Mouse (Mus musculus) thymus, postnatal 4 days (tissue): ENCODE measurements at regions not wholly inside any gene's neighbourhood (a gene's known extent, or its start where the extent isn't known, plus 50 kb on each side); places are given as distances from the start of the nearest gene placed in this dataset.

Source experiments
- DNase-seq: peaks from one replicate; pipeline ENCODE4 v3.0.0; 2021

GRCm38 (mm10) chr17:10078536-10079319, 240.9 kb downstream of the Qk start:
- no peak for DNase-seq

- DNase-seq: no peak
These were observed 246.4 kb downstream of the Qk start for GRCm38 (mm10) chr17:10073301-10073700.

GRCm38 (mm10) chr17:10069251-10069650, 250.4 kb downstream of the Qk start:
- no peak for DNase-seq

- DNase-seq: no peak
These were observed 254.5 kb downstream of the Qk start for GRCm38 (mm10) chr17:10065131-10065530.

- no peak for DNase-seq
These were observed 257.0 kb downstream of the Qk start for GRCm38 (mm10) chr17:10062546-10063100.

DNA sequence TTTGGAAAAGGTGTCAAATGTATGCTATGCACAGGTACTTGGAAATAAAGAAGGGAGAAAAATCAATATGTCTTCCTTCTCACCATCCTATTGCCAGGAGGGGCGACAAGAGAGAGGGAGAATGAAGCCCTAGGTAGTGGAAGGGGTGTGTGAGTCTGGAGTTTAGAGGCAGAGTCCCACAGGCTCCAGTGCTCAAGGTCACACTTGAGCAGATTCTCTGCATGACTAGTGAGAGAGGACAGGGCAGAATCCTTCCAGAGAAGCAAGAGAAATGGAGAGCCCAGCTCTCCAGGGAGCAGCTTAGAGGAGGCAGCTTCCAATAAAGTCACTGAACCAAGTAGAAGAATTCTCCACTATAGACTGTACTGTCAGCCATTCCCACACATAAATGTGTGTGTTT, 261.9 kb downstream of the Qk start:
- no peak for DNase-seq

GRCm38 (mm10) chr17:10056096-10056495, 263.6 kb downstream of the Qk start:
- DNase-seq: no peak

GRCm38 (mm10) chr17:10054375-10054774, 265.3 kb downstream of the Qk start:
- DNase-seq: no peak

- no peak for DNase-seq
These were observed 275.3 kb downstream of the Qk start for GRCm38 (mm10) chr17:10044336-10044735.

- DNase-seq: no peak
These were observed 277.5 kb downstream of the Qk start for GRCm38 (mm10) chr17:10042042-10042652.

GRCm38 (mm10) chr17:10040951-10041359, 278.7 kb downstream of the Qk start:
- DNase-seq: no peak

- no peak for DNase-seq
These were observed 279.3 kb downstream of the Qk start for GRCm38 (mm10) chr17:10040375-10040774.

GRCm38 (mm10) chr17:10037799-10038445, 281.7 kb downstream of the Qk start:
- DNase-seq: no peak

GRCm38 (mm10) chr17:10033510-10033909, 286.1 kb downstream of the Qk start:
- no peak for DNase-seq

- no peak for DNase-seq
These were observed 288.6 kb downstream of the Qk start for GRCm38 (mm10) chr17:10031033-10031432.

- no peak for DNase-seq
These were observed 292.9 kb downstream of the Qk start for GRCm38 (mm10) chr17:10026770-10027169.

GRCm38 (mm10) chr17:10025212-10025611, 294.4 kb downstream of the Qk start:
- DNase-seq: no peak

DNA sequence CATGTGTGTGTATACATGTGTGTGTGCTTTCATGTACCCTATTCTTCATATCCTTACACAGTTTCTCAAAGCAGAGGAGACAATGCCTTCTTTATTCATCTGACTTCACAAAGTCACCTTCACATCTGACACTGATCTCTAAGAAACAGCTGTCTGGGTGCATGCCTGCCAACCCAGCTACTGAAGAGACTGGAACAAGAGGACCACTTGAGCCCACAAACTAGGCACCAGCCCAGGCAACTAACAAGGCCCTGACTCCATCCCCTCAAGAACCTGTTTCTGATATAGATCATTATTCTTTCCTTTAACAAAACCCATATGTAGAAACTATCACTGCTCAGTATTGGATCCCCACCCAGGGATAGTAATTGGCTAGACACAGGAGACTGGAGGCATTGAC, 295.3 kb downstream of the Qk start:
- DNase-seq: no peak

GRCm38 (mm10) chr17:10012161-10012560, 307.5 kb downstream of the Qk start:
- DNase-seq: no peak

- no peak for DNase-seq
These were observed 307.9 kb downstream of the Qk start for GRCm38 (mm10) chr17:10011728-10012127.

DNA sequence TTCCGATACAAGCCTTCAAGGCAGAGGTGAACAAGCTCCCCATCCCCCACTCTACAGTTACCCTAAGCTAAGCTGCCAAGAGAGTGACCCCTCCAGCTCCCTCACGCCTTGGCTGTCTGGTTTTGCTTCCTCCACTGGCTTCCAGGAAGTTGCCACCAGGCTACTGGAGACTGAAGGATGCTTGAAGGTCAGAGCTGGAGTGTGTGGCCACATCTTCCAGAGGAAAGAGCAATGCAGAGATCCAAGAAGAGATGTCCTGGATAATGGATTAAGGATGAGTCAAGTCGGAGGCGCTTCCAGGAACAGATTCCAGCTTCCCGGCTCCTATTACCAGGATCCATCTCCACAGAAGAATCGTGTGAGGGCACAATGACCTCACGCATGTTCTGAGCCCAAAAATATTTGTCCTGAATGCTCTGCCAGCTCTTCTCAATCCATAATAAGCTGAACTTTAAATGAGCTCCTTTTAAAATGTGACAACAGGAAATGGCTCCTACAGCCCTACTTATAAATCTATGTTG, 318.5 kb downstream of the Qk start:
- DNase-seq: no peak

- DNase-seq: no peak
These were observed 324.3 kb downstream of the Qk start for GRCm38 (mm10) chr17:9995321-9995720.

DNA sequence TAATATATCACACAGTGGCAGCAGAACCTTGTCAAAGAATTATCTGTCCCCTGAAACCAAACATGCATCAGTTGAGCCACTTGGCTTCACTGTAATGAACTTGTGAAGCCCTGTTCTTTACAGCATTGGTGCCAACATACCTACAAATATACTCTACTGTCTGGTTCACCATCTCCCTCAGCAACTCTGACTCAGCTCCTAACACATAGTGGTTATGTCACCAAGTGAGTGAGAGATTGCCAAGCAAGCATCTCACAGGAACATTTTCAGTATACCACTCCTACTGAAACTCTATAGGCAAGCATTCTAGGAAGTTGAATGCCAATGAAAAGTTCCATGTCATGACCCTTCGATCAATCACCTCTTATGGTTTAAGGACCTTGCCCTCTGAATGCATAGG, 321.2 kb upstream of the Pabpc6 start:
- no peak for DNase-seq

- no peak for DNase-seq
These were observed 311.8 kb upstream of the Pabpc6 start for GRCm38 (mm10) chr17:9981273-9981672.
